Mouse (Mus musculus): ENCODE results near the gene Fggy. TPM values are rescaled to one million over a fixed set of nuclear protein-coding genes. Genes with fewer than 3 reads are reported as not detected.

The Fggy gene
- polyA plus RNA-seq, 1 experiment from 2014 or later: 10.9 TPM

DNA sequence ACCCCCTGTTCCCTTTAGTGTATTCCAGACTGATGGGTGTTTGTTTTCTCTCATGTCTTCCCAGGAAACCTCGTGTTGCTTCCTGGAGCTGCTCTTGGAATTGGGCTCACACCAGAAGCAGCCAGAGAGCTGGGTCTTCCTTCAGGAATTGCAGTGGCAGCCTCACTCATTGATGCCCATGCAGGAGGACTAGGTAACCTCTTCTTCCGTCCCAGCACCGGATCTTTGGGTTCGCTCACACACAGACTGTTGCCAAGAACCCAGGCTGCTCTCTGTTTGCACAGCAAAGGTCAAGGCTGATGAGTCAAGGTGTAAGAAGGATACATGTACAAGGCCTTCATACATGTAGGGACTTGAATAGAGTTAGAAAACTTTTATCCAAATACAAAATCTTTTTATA, 181.4 kb downstream of the Fggy start:
- ATAC-seq (ENCODE audit: insufficient read depth, low FRiP score, low read depth): no peak
- peaks cover 11% of the 10 kb centered on the region for H3K4me1 ChIP-seq
- H3K4me2 ChIP-seq: no peak overlapping the region
- no peaks in the 10 kb centered on the region for H3K27me3 ChIP-seq (replicated peaks)
- H3K36me3 ChIP-seq: no peaks in the 10 kb centered on the region
- H3K9me3 ChIP-seq: no peaks in the 10 kb centered on the region
- WGBS: 50% methylated on average over 4 of the region's 4 CpGs
- peak overlapping the region; percentile 33 for H3K27ac ChIP-seq
- no peak overlapping the region for H3K4me3 ChIP-seq (replicated peaks)
- no peak overlapping the region for H3K9ac ChIP-seq

DNA sequence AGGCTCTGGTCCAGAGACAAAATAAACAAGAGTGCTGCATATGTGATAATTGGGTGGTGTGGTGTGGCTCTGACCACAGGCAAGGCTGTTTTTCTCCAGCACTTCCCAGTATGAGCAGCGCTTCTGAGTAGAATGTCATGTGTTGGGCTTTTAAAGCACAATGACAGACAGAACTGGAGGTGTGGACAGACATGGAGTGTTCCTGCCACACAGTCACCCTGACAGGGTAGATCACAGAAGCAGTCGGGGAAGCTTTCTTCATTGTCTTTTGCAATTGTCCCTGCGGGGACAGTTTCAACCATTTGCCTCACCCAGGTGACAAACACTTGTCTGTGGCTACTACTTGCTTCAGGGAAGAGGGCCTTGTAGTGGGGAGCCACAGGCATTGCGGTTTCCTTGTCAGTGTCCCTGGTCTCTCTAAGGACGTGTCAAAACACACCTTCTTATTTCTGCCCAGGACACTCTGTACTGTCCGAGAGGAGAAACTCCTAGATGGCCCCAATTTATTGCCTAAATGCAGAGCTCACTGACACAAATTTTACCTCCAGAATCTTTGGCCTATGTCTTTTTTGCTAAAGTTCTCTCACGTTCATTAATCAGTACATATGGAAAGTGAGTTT, 183.9 kb downstream of the Fggy start:
- no peaks in the 10 kb centered on the region for H3K36me3 ChIP-seq
- H3K4me2 ChIP-seq: no peak overlapping the region
- no peaks in the 10 kb centered on the region for H3K9me3 ChIP-seq
- H3K4me1 ChIP-seq: peaks cover 11% of the 10 kb centered on the region
- WGBS: 68% methylated on average over 7 of the region's 7 CpGs
- no peak overlapping the region for H3K27ac ChIP-seq
- no peaks in the 10 kb centered on the region for H3K27me3 ChIP-seq (replicated peaks)
- ATAC-seq (ENCODE audit: insufficient read depth, low FRiP score, low read depth): no peak
- no peak overlapping the region for H3K4me3 ChIP-seq (replicated peaks)
- no peak overlapping the region for H3K9ac ChIP-seq

DNA sequence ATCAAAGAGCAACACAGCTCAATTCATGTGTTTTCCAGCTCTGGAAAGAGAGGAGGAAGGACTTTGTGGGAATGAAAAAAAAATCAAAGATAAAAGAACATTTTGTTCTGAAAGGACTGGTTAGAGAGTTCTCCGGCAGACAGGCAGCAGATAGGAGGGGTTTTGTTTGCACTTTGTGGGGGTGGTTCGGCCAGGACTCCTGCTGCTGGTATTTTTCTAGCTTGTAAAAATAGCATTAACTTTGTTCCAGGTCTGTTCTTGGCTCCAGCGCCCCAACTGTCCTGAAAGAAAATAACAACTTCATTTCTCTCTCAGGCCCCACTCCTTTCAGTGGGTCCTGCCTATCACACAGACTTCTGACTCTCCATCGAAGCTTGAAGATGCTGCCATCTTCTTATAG, 185.7 kb downstream of the Fggy start:
- H3K9me3 ChIP-seq: no peaks in the 10 kb centered on the region
- H3K36me3 ChIP-seq: no peaks in the 10 kb centered on the region
- H3K4me3 ChIP-seq (replicated peaks): no peak overlapping the region
- no peak overlapping the region for H3K4me2 ChIP-seq
- ATAC-seq (ENCODE audit: insufficient read depth, low FRiP score, low read depth): no peak; the same call in 1 of the 2 replicates
- H3K9ac ChIP-seq: no peak overlapping the region
- H3K27ac ChIP-seq: no peak overlapping the region
- peaks cover 7% of the 10 kb centered on the region for H3K4me1 ChIP-seq
- 38% methylated on average over 4 of the region's 4 CpGs for WGBS
- no peaks in the 10 kb centered on the region for H3K27me3 ChIP-seq (replicated peaks)

DNA sequence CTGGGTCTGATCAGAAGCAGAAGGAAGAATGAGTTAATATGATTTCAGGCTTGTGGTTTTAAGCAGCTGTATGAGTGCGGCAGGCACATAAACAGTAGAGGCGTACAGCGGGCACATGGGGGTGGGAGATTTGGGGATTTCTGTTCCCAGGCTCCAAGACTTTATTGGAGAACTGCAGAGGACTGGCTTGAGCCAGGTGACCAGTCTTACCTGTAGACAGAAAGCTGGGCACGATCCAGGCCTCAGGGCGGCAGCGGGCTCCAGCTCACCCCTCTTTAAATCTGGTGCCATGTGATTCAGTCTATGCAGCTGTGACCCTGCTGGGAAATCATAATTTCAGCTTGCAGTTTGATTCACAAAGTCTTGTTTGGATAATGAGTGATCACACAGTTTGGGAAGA, 189.6 kb downstream of the Fggy start:
- Histone ChIP-seq H3K4me3 (replicated peaks) (no peak overlapping the region), H3K36me3 (no peaks in the 10 kb centered on the region)
- ATAC-seq (ENCODE audit: insufficient read depth, low FRiP score, low read depth): no peak

DNA sequence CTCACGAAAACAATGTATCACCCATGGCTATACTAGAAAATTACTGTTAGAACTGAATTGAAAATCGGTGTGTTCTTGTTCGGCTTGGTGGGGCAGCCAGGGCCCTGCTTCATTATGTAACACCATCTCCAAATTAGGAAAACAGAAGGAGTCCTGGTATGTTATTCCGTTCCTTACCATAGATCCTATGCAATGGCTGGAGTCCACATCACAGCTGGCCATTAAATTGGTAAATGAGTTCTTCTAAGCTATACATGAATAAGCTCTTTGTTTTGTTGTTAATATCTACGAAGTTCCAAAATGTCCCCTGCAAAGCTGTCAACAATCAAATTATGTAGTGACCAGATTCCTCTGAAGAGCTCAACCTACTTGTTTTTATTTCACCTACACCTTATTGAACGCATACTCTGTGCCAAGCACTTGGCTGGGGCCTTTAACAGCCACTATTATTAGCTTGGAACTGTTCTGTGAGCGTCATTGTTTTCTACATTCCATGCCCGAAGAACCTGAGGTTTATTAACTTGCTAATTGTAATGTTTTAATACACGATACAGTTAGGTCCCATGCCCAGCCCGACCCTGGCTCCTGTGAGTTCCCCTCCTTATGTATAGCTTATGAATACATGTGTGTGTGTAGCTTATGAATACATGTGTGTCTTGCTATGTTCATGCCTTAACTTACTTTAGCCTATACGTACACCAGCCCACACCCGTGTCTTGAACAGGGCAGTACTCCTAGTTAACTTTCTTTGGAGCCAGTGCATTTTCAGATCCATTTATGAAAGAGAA, 190.3 kb downstream of the Fggy start:
- H3K4me1 ChIP-seq: no peaks in the 10 kb centered on the region
- no peak overlapping the region for H3K4me3 ChIP-seq (replicated peaks)
- no peaks in the 10 kb centered on the region for H3K9me3 ChIP-seq
- 81% methylated on average over 12 of the region's 12 CpGs for WGBS
- ATAC-seq (ENCODE audit: insufficient read depth, low FRiP score, low read depth): no peak
- no peaks in the 10 kb centered on the region for H3K27me3 ChIP-seq (replicated peaks)
- no peaks in the 10 kb centered on the region for H3K36me3 ChIP-seq
- no peak overlapping the region for H3K4me2 ChIP-seq
- no peak overlapping the region for H3K27ac ChIP-seq
- no peak overlapping the region for H3K9ac ChIP-seq

More for the DNA sequence above, 189.6 kb downstream of the Fggy start:
- H3K4me2 ChIP-seq: no peak overlapping the region
- H3K27me3 ChIP-seq (replicated peaks): no peaks in the 10 kb centered on the region
- no peak overlapping the region for H3K27ac ChIP-seq
- WGBS: 81% methylated on average over 6 of the region's 6 CpGs
- no peaks in the 10 kb centered on the region for H3K9me3 ChIP-seq
- no peak overlapping the region for H3K9ac ChIP-seq
- no peaks in the 10 kb centered on the region for H3K4me1 ChIP-seq

DNA sequence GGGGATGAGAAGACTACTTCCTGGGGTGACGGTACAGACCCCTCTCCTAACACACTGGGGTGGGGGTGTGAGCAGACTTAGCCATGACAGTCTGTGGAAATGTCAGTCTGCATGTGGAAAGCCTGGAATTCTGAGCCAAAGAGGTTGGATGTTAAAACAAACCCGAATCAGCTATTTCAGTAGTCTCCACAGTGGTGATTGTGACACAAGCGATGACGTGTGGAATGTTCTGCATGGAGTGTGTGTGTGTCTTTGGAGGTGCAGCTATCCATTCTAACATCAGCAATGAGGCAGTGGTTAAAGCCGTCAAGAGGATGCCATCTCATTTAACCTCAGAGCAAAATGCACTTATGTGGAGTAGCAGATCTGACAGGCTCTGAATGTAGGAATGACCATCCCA, 192.9 kb downstream of the Fggy start:
- Histone ChIP-seq H3K4me2 (no peak overlapping the region), H3K27me3 (replicated peaks) (no peaks in the 10 kb centered on the region), H3K4me3 (replicated peaks) (no peak overlapping the region), H3K9me3 (no peaks in the 10 kb centered on the region), H3K4me1 (no peaks in the 10 kb centered on the region), H3K36me3 (no peaks in the 10 kb centered on the region), H3K27ac (no peak overlapping the region), H3K9ac (no peak overlapping the region)
- ATAC-seq (ENCODE audit: insufficient read depth, low FRiP score, low read depth): no peak
- WGBS: 81% methylated on average over 5 of the region's 5 CpGs

DNA sequence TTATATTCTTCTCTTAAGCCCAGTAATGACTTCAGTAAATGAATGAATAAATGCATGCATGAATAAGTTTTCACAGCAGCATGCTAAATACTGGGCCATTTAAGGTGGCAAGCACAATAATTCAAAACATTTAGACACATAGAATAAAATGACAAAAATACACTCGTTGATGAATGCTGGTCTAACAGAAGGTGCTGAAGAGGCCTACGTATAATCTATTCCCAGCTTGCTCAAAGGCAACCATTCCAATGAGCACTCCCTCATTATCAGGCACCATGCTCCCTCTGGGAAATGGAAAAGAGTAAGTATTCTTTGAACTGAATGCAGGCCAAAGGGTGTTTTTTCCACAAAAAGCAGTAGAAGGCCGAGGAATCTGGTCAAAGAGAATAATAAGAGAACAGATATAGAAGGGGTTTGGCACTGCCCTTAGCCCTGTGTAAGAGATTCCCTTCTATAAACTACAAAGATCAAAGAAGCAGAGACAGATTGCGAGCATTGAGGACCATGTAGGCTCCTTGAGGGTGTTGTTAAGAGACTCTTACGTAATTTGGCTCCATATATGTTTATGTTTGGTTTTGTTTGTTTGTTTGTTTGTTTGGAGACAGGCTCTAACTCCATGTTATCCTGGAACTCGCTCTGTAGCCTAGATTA, 195.4 kb downstream of the Fggy start:
- Histone ChIP-seq H3K4me1 (no peaks in the 10 kb centered on the region), H3K9me3 (no peaks in the 10 kb centered on the region), H3K9ac (no peak overlapping the region), H3K27me3 (replicated peaks) (no peaks in the 10 kb centered on the region), H3K4me2 (no peak overlapping the region), H3K4me3 (replicated peaks) (no peak overlapping the region), H3K36me3 (no peaks in the 10 kb centered on the region), H3K27ac (no peak overlapping the region)
- 70% methylated on average over 6 of the region's 6 CpGs for WGBS
- ATAC-seq (ENCODE audit: insufficient read depth, low FRiP score, low read depth): no peak

DNA sequence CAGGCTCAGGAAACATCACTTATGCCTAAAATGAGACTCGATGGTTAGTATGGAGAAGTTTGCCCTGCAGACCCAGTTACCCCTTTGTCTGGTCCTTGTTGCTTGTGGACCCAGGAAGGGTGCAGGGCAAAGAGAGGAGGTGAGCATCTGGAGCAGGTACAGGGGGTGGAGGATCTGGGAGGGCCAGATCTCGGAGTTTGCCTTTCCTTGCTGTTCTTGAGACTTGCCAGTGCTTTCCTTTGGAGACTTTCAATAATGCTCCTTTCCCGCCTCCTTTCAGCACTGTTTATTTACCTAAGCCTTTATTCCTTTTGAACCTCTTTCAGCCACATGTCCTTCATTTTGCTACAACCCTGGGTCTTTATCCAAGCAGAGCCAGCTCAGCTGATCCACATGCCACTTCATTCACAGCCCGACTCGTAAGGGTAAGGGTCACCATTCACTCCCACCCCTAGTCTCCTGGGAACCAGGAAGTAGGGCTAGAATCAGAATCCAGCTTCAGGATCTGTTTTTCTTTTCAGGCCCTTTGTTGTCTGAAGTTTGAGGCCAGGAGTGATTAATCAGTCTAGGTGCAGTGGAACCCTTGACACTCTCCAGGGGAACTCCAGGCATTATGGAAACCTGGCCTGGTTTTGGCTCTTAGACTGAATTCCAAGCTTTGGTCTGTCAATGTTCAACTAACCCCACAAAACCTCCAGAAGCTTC, 201.9 kb downstream of the Fggy start:
- Histone ChIP-seq H3K27me3 (replicated peaks) (no peaks in the 10 kb centered on the region), H3K27ac (peak overlapping the region; percentile 8; the same call in 1 of the 2 replicates), H3K4me1 (peaks cover 6% of the 10 kb centered on the region; the same call in 1 of the 2 replicates), H3K36me3 (no peaks in the 10 kb centered on the region), H3K4me2 (no peak overlapping the region), H3K9me3 (no peaks in the 10 kb centered on the region), H3K9ac (no peak overlapping the region), H3K4me3 (replicated peaks) (no peak overlapping the region)
- 46% methylated on average over 5 of the region's 5 CpGs for WGBS
- peak; percentile 47 for ATAC-seq (ENCODE audit: insufficient read depth, low FRiP score, low read depth)

DNA sequence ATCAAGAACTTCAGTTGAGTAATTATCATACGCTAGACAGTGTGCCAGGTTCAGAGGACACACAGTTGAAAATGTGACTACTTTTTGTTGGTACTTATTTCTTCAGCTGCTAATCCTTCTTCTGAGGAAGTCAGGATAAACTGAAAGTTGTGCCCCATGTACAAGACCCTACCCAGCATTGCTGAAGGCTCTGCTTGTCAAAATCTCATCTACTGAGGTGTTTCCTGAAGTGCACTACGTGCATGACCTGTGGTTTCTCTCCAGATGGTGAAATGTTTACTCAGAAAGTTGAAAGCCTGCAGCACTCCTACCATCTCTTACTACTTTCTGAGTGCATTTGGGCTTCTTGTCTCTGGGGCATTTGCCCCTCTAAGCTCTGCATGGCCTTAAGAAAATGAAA, 208.1 kb downstream of the Fggy start:
- no peak overlapping the region for H3K4me3 ChIP-seq (replicated peaks)
- H3K4me2 ChIP-seq: no peak overlapping the region
- H3K27ac ChIP-seq: no peak overlapping the region
- H3K4me1 ChIP-seq: 0 out of 2 replicates have a peak, but pooled peaks cover 1% of the 10 kb centered on the region
- 48% methylated on average over 2 of the region's 2 CpGs for WGBS
- H3K27me3 ChIP-seq (replicated peaks): no peaks in the 10 kb centered on the region
- no peak overlapping the region for H3K9ac ChIP-seq
- no peaks in the 10 kb centered on the region for H3K9me3 ChIP-seq
- no peaks in the 10 kb centered on the region for H3K36me3 ChIP-seq
- no peak for ATAC-seq (ENCODE audit: insufficient read depth, low FRiP score, low read depth)

DNA sequence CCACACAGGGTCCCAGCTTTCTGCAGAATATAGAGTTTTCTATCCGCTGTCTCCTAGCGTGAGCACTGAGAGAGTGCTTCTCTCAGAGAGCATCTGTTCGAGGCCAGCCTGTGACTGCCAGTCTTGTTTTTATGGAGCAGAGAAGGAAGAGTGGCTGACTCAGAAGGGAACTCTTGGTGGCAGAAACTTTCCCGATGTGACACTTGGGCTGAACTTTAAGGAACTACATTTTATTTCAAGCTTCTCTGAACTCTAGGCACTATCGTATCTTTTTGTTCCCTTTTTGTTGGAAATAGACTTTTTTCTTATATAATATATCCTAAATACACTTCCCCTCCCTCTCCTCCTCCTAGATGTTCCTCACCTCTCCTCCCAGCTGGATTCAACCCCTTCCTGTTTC, 213.2 kb downstream of the Fggy start:
- no peaks in the 10 kb centered on the region for H3K36me3 ChIP-seq
- WGBS: 72% methylated on average over 5 of the region's 5 CpGs
- no peak overlapping the region for H3K4me2 ChIP-seq
- no peak overlapping the region for H3K4me3 ChIP-seq (replicated peaks)
- H3K9me3 ChIP-seq: no peaks in the 10 kb centered on the region
- H3K27me3 ChIP-seq (replicated peaks): no peaks in the 10 kb centered on the region
- 0 out of 2 replicates have a peak, but pooled peaks cover 3% of the 10 kb centered on the region for H3K4me1 ChIP-seq
- H3K27ac ChIP-seq: 0 out of 2 replicates have a peak overlapping the region, but pooled peaks have one; percentile 27
- ATAC-seq (ENCODE audit: insufficient read depth, low FRiP score, low read depth): no peak
- H3K9ac ChIP-seq: no peak overlapping the region

DNA sequence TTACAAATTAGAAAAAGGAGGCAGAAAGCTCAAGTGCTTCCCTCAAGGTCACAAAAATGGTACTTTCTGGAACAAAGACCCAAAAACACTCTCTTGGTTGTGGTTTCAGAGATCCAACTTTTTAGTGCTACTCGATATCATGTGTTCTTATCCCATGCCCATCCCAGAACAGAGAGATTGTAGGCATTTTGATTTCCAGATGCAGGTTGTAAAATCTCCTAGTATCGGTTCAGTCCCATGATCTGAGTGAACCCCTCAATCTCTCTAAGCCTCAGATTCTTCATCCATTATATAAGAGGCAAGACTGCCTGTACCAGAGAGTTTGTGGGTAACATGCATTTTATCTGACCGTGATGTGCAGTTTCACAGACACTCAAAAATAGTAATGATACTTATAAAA, 214.2 kb downstream of the Fggy start:
- H3K27me3 ChIP-seq (replicated peaks): no peaks in the 10 kb centered on the region
- H3K9me3 ChIP-seq: no peaks in the 10 kb centered on the region
- H3K9ac ChIP-seq: no peak overlapping the region
- no peaks in the 10 kb centered on the region for H3K36me3 ChIP-seq
- ATAC-seq (ENCODE audit: insufficient read depth, low FRiP score, low read depth): no peak
- H3K4me3 ChIP-seq (replicated peaks): no peak overlapping the region
- 0 out of 2 replicates have a peak, but pooled peaks cover 3% of the 10 kb centered on the region for H3K4me1 ChIP-seq
- WGBS: 90% methylated on average over 3 of the region's 3 CpGs
- no peak overlapping the region for H3K4me2 ChIP-seq
- H3K27ac ChIP-seq: no peak overlapping the region
